Mouse (Mus musculus) spleen, adult 10 weeks (tissue): ENCODE data around the gene Gm597. TPM values are rescaled to one million over a fixed set of nuclear protein-coding genes. Genes with fewer than 3 reads are reported as not detected.

Experiments
- polyA plus RNA-seq: library from polyadenylated mRNA; stranded (reverse); fragments of 350-450 nt; fragmentation: Illumina TruSeq; extraction: RNeasy Lipid Tissue Mini Kit (QIAGEN cat#74804); gene quantifications from one replicate; pipeline ENCODE4 v1.2.3, GENCODE M21; 2015; ENCODE audit warnings: low replicate concordance; ENCODE audit not compliant: insufficient read depth

Gene Gm597
- not detected for polyA plus RNA-seq

DNA sequence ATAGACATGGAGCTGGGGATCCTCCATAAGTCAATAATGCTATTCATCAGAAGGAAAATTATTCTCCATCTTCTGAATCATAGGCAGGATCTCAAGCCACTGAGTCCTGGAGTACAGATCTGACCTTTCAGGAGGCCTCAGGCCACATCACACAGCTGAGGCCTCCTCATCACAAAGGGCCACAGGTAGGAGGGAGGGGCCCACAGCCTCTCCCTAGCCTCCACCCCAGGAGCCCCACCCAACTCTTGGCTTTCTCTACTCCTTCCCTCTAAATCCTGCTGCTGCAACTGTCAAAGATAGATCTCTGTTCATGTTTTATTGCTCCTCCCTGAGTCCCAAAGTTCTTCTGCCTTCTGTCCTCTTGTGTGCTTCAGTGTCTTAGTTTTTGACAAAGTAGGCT is at the start of gene Gm597:
Gene Gm597 (minus strand): TSS at position 101 of the 400 bp plus-strand sequence.

